Mouse (Mus musculus) ES-E14 (cell line): ENCODE measurements around the gene Cbfa2t3.

Source experiments
- HCFC1 ChIP-seq: IDR thresholded peaks from 2 replicates; pipeline ENCODE4 v1.6.1; 2012; ENCODE audit warnings: low read length, inconsistent platforms, borderline replicate concordance; ENCODE audit not compliant: insufficient read depth
- MAFK ChIP-seq: IDR thresholded peaks from 2 replicates; pipeline ENCODE4 v1.6.1; 2014; ENCODE audit warnings: mild to moderate bottlenecking, low read depth, low read length, inconsistent platforms; ENCODE audit not compliant: insufficient read depth
- ZC3H11A ChIP-seq: IDR thresholded peaks from 2 replicates; pipeline ENCODE4 v1.6.1; 2012; ENCODE audit warnings: low read depth, mild to moderate bottlenecking, inconsistent platforms, low read length, borderline replicate concordance
- ZNF384 ChIP-seq: IDR thresholded peaks from 2 replicates; pipeline ENCODE4 v1.6.1; 2012; ENCODE audit warnings: low read depth, low read length, inconsistent platforms

DNA sequence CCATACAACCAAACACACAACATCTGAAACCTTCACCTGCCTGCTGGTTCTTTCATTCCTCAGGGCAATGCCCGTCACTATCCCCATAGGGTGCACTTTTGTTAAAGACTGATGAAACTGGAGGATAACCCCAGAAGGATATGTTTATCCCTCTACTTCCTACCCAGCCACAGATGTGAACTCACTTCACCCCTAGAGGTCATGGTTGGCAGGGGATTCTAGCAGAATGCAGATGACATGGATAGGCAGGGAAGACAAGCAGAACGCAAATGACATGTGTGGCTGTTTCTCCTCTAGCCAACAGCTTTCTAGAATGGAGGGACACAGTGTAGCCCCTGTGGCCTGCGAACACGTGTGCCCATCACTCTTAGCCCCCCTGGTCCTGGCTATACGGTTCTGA, 28.5 kb upstream of the Cbfa2t3 start:
- no peak for TF ChIP-seq MAFK
- TF ChIP-seq ZNF384: no peak
- TF ChIP-seq HCFC1: no peak
- no peak for TF ChIP-seq ZC3H11A
